Mouse (Mus musculus): ENCODE measurements around the gene Exoc6b.
"Not testable (repeated sequence)": the region's sequence is repeated elsewhere in the genome, so short reads cannot be mapped to it uniquely, and the experiment has no call there.

Exoc6b gene

GRCm38 (mm10) chr6:84657091-84657490 is 412.2 kb downstream of the Exoc6b start:
- in situ Hi-C loops (cut with MboI; ENCODE audit: unreplicated experiment in 2 of 2): no loop called here

DNA sequence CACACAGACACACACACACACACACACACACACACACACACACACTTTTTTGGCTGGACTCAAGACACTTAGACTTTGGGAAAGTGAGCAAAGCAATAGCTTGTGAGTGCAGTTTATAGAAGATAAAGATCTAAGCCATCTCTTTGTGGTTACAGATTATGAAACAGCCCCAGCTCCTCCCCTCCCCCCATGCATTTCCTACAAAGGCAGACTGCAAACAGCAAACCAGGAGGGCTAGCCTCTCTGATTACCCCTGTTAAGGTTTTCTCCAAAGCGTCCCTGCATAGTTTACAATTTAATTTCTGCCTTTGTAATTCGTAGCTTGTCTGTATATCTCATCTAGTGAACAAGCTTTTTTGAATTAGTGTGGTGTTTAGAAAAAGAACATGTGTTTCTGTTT is 412.6 kb downstream of the Exoc6b start:
- in situ Hi-C loops (cut with MboI; ENCODE audit: unreplicated experiment in 2 of 2): no loop called here

DNA sequence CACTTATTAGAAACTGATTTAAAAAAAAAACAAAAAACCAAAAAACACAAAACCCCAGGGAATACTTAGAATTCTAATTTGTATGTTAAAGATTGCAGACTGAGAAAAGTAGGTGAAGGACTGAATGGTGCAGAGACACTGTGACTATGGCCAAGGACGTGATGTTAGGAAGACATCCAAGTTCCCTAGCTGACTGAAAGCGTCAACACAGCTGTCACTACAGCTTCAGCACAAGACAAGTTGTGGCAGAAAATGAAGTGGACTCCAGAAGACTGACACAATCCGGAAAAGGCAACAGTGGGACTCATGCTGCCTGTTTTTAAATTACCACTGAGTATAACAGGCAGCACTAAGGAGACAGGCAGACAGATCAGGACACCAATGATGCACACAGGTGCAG is 417.4 kb downstream of the Exoc6b start:
- in situ Hi-C loops (cut with MboI; ENCODE audit: unreplicated experiment in 2 of 2): no loop called here

DNA sequence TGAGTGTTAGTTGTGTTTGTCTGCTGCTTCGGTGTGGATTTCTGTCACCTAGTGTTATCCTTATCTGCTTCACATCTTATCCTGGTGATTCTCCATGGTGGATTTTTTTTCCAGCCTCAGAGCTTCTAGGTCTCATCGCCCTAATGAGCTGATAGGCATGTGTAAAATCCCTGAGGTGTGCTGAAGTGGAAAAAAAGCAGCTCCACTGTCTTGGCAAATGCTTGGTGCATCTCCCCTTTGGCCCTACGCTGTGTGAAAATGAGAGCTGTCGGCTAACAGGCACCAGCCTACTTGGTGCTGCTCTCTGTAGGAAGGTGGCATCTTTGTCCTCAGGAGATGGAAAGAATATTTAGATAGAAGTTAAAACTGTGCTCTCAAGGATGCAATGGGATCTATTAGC is 422.1 kb downstream of the Exoc6b start:
- in situ Hi-C loops (cut with MboI; ENCODE audit: unreplicated experiment in 2 of 2): no loop called here

DNA sequence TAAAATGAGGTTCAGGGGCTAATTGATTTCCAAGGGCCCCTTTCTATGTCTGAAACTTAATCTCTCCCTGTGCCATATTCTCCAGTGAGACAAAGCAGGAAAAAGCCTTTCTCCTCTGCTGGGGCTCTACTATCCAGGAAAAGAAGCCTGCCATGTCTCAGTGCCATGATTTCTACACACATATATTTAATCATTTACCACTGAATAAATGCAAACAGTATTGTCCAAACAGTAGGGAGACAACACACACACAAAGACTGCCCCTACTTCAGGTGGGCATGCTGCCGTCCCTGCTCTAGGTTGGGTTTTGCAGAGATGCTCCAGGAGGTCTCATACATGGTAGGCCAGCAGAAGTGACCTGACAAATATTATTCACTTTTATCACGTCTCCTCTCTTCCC is 422.6 kb downstream of the Exoc6b start:
- in situ Hi-C loops (cut with MboI; ENCODE audit: unreplicated experiment in 2 of 2): no loop called here

DNA sequence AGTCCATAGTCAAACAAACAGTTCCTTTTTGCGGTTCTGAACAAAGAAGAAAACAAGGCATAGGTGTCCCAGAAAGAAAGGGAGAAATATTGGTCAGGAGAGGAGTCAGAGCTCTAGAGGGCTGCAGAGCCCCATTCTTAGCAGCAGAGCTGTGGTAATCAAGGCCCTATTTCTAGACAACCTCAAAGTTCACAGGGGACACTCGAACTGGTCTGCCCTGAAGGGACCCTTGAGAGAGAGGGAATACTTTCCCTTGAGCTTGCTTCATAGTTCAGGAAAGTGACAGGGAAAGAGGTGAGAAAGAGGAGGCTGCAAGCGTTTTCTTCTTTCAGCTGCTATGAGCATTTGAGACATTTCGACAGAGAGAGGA is 428.3 kb downstream of the Exoc6b start:
- in situ Hi-C loops (cut with MboI; ENCODE audit: unreplicated experiment in 2 of 2): no loop called here

- in situ Hi-C loops (cut with MboI; ENCODE audit: unreplicated experiment in 2 of 2): no loop called here
Measured at GRCm38 (mm10) chr6:84640324-84641061, 428.8 kb downstream of the Exoc6b start.

DNA sequence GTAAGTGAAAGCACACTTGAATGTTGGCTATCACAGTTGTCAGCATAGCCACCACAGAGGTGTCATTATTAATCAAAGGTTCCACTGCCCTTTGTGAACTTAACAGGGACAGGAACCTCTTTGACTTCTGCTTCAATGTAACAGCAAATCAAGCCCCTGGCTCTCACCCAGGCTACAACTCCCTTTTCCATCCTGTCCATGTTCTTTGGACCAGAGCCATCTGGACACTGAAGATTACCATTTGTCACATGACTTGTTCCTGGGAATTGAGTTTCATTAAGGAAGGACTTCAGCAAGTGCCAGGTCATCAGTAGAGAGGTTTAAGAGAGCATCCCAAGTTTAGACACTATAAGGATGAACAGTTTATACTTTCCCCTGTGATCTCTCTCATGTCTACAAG is 431.1 kb downstream of the Exoc6b start:
- in situ Hi-C loops (cut with MboI; ENCODE audit: unreplicated experiment in 2 of 2): no loop called here

- in situ Hi-C loops (cut with MboI; ENCODE audit: unreplicated experiment in 2 of 2): no loop called here
Measured at GRCm38 (mm10) chr6:84631588-84631987, 437.7 kb downstream of the Exoc6b start.

DNA sequence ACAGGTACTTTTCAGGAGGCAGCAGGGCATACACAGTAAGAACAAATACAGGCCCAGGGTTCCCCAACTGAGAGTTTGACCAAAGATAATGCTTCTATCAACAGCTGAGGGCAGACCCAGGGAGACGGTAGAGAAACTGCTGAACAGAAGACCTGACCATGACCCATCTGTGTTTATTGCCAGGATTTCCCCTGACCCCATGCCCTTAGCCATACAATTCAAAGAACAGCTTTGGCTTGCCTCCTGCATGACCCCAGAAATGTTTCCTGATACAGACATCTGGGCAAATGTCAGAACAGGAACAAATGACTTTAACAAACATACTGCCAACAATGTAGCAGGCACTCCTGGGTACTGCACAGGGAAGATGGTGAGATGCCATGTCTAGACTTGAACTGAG is 439.0 kb downstream of the Exoc6b start:
- in situ Hi-C loops (cut with MboI; ENCODE audit: unreplicated experiment in 2 of 2): no loop called here

DNA sequence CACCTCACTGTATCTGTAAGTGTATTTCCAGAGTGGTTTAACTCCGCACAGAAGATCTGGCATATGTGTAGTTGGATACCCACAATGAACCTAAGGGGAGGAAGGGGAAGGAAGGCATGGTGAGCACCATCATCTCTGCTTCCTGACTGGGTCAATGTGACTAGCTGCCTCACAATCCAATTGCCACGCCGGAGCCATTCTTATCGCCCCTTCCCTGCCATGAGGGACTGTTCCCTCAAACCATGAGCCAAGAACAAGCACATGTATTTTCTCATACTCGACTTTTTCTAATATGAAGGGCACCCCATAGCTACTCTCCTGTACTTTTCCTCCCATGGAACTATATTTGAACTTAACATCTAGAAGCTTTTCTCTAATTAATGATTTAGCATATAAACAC is 440.5 kb downstream of the Exoc6b start:
- in situ Hi-C loops (cut with MboI; ENCODE audit: unreplicated experiment in 2 of 2): no loop called here

GRCm38 (mm10) chr6:84626398-84626797 is 442.9 kb downstream of the Exoc6b start:
- in situ Hi-C loops (cut with MboI; ENCODE audit: unreplicated experiment in 2 of 2): no loop called here

- in situ Hi-C loops (cut with MboI; ENCODE audit: unreplicated experiment in 2 of 2): no loop called here
Measured at GRCm38 (mm10) chr6:84619166-84619565, 450.1 kb downstream of the Exoc6b start.

GRCm38 (mm10) chr6:84617051-84617450 is 452.3 kb downstream of the Exoc6b start:
- in situ Hi-C loops (cut with MboI; ENCODE audit: unreplicated experiment in 2 of 2): no loop called here

- in situ Hi-C loops (cut with MboI; ENCODE audit: unreplicated experiment in 2 of 2): no loop called here
Measured at GRCm38 (mm10) chr6:84616586-84616985, 452.7 kb downstream of the Exoc6b start.

DNA sequence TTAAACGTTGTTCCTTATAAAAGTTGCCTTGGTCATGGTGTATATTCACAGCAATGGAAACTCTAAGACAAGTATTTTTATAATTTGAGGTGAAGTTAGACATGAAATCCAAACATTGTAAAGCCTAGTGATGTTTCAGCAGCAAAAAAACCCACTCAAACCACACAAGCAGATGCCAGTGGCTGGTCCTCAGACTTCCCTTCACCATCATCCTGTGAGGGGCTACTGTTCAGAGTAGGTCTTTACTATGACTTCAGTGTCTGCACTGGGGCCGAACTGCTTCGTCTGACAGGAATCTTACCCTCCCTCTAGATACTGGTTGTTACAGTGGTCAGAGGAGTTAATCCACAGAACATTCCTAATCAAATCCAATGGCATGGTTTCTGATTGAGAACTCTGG is 455.8 kb downstream of the Exoc6b start:
- in situ Hi-C loops (cut with MboI; ENCODE audit: unreplicated experiment in 2 of 2): no loop called here

DNA sequence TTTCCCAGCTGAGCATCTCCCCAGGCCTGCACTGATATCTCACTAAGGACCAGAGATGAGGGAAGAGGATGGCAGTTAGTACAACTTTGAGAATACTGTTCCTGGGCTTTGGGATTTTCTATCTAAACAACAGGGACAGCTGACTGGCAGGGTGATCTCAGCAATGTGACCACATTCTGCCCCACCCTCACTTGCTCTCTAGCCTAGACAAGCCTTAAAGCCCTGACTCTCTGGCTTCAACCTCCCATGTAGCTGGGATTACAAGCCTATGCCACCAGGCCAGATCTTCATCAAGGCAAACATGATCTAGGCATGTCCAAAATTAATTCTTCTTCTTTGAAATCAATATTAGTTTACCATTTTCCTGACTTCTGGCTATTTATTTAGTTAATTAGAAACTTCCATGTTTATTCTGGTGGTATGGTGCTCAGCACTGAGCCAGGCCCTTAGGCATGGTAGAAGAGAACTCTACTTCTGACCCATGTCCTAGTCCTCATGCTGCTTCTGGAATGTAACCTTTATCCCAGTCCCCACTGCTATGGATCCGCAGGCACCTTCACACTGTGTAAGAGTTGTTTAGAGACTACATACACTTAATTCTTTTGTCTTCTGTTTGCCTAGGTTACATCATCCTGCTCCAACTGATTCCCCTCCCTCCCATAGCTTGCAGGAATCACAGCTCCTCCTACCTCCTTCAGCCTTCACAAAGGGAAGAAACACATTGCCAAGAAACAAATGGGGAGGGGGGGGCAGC is 468.0 kb downstream of the Exoc6b start:
- in situ Hi-C loops (cut with MboI; ENCODE audit: unreplicated experiment in 2 of 2): no loop called here

GRCm38 (mm10) chr6:84599296-84599695 is 470.0 kb downstream of the Exoc6b start:
- in situ Hi-C loops (cut with MboI; ENCODE audit: unreplicated experiment in 2 of 2): not testable (repeated sequence)

GRCm38 (mm10) chr6:84598725-84599124 is 470.6 kb downstream of the Exoc6b start:
- in situ Hi-C loops (cut with MboI; ENCODE audit: unreplicated experiment in 2 of 2): no loop called here

GRCm38 (mm10) chr6:84594626-84595025 is 474.7 kb downstream of the Exoc6b start:
- in situ Hi-C loops (cut with MboI; ENCODE audit: unreplicated experiment in 2 of 2): no loop called here

- in situ Hi-C loops (cut with MboI; ENCODE audit: unreplicated experiment in 2 of 2): no loop called here
Measured at GRCm38 (mm10) chr6:84593693-84594092, 475.6 kb downstream of the Exoc6b start, which contains the start of gene Cyp26b1. TSS of gene Cyp26b1 (minus strand) at chr6:84593908.
